Mouse (Mus musculus): ENCODE measurements at regions not wholly inside any gene's neighbourhood (a gene's known extent, or its start where the extent isn't known, plus 50 kb on each side); places are given as distances from the start of the nearest gene placed in this dataset.
"Not testable (repeated sequence)": the region's sequence is repeated elsewhere in the genome, so short reads cannot be mapped to it uniquely, and the experiment has no call there.

GRCm38 (mm10) chr7:64101679-64102078 is 52.0 kb upstream of the Trpm1 start:
- no peaks in the 10 kb centered on the region for H3K9me3 ChIP-seq
- H3K4me3 ChIP-seq: no peak overlapping the region
- H3K4me2 ChIP-seq (replicated peaks): no peak overlapping the region
- H3K27me3 ChIP-seq: no peaks in the 10 kb centered on the region
- H3K36me3 ChIP-seq: no peaks in the 10 kb centered on the region
- H3K27ac ChIP-seq: no peak overlapping the region
- H3K9ac ChIP-seq: no peak overlapping the region
- no peak for ATAC-seq (ENCODE audit: low FRiP score, low read depth)
- no peaks in the 10 kb centered on the region for H3K4me1 ChIP-seq
- 91% methylated on average over 1 of the region's 1 CpGs for WGBS

- ATAC-seq (ENCODE audit: low FRiP score, low read depth): no peak
- H3K4me3 ChIP-seq: no peak overlapping the region
- no peaks in the 10 kb centered on the region for H3K4me1 ChIP-seq
- H3K9ac ChIP-seq: no peak overlapping the region
- H3K9me3 ChIP-seq: no peaks in the 10 kb centered on the region
- 92% methylated on average over 3 of the region's 3 CpGs for WGBS
- no peak overlapping the region for H3K27ac ChIP-seq
- no peaks in the 10 kb centered on the region for H3K27me3 ChIP-seq
- H3K4me2 ChIP-seq (replicated peaks): no peak overlapping the region
- no peaks in the 10 kb centered on the region for H3K36me3 ChIP-seq
These were observed 54.0 kb upstream of the Trpm1 start for GRCm38 (mm10) chr7:64099606-64100005.

GRCm38 (mm10) chr7:64090067-64090466 is 63.6 kb upstream of the Trpm1 start:
- no peak for ATAC-seq (ENCODE audit: low FRiP score, low read depth)
- no peaks in the 10 kb centered on the region for H3K27me3 ChIP-seq
- H3K27ac ChIP-seq: no peak overlapping the region
- no peak overlapping the region for H3K4me3 ChIP-seq
- H3K9ac ChIP-seq: no peak overlapping the region
- no peaks in the 10 kb centered on the region for H3K4me1 ChIP-seq
- no peaks in the 10 kb centered on the region for H3K36me3 ChIP-seq
- 93% methylated on average over 1 of the region's 1 CpGs for WGBS
- H3K4me2 ChIP-seq (replicated peaks): no peak overlapping the region
- H3K9me3 ChIP-seq: no peaks in the 10 kb centered on the region

- Histone ChIP-seq H3K27me3 (no peaks in the 10 kb centered on the region), H3K36me3 (no peaks in the 10 kb centered on the region), H3K4me1 (no peaks in the 10 kb centered on the region), H3K4me2 (replicated peaks) (no peak overlapping the region), H3K9me3 (no peaks in the 10 kb centered on the region), H3K9ac (no peak overlapping the region), H3K27ac (no peak overlapping the region), H3K4me3 (no peak overlapping the region)
- 85% methylated on average over 5 of the region's 5 CpGs for WGBS
- ATAC-seq (ENCODE audit: low FRiP score, low read depth): no peak
These were observed 64.6 kb upstream of the Trpm1 start for GRCm38 (mm10) chr7:64089034-64089433.

GRCm38 (mm10) chr7:64083978-64084377 is 69.7 kb upstream of the Trpm1 start:
- not testable (repeated sequence) for H3K9me3 ChIP-seq; H3K27ac ChIP-seq; H3K36me3 ChIP-seq; ATAC-seq (ENCODE audit: low FRiP score, low read depth); H3K9ac ChIP-seq; H3K4me1 ChIP-seq; H3K4me2 ChIP-seq (replicated peaks); H3K27me3 ChIP-seq; H3K4me3 ChIP-seq
- 79% methylated on average over 1 of the region's 1 CpGs for WGBS

GRCm38 (mm10) chr7:64082651-64083050 is 71.0 kb upstream of the Trpm1 start:
- no peak overlapping the region for H3K27ac ChIP-seq
- 78% methylated on average over 5 of the region's 5 CpGs for WGBS
- no peak overlapping the region for H3K4me2 ChIP-seq (replicated peaks)
- H3K4me3 ChIP-seq: no peak overlapping the region
- H3K9me3 ChIP-seq: no peaks in the 10 kb centered on the region
- no peak overlapping the region for H3K9ac ChIP-seq
- H3K36me3 ChIP-seq: no peaks in the 10 kb centered on the region
- no peak for ATAC-seq (ENCODE audit: low FRiP score, low read depth)
- no peaks in the 10 kb centered on the region for H3K4me1 ChIP-seq
- H3K27me3 ChIP-seq: no peaks in the 10 kb centered on the region

- no peak overlapping the region for H3K9ac ChIP-seq
- no peak overlapping the region for H3K4me2 ChIP-seq (replicated peaks)
- H3K27ac ChIP-seq: no peak overlapping the region
- H3K4me3 ChIP-seq: no peak overlapping the region
- WGBS: 86% methylated on average over 3 of the region's 3 CpGs
- H3K27me3 ChIP-seq: no peaks in the 10 kb centered on the region
- H3K36me3 ChIP-seq: no peaks in the 10 kb centered on the region
- ATAC-seq (ENCODE audit: low FRiP score, low read depth): no peak
- H3K9me3 ChIP-seq: no peaks in the 10 kb centered on the region
- no peaks in the 10 kb centered on the region for H3K4me1 ChIP-seq
These were observed 71.4 kb upstream of the Trpm1 start for GRCm38 (mm10) chr7:64082201-64082600.

GRCm38 (mm10) chr7:64081618-64082017 is 72.0 kb upstream of the Trpm1 start:
- Histone ChIP-seq H3K4me2 (replicated peaks) (no peak overlapping the region), H3K27me3 (no peaks in the 10 kb centered on the region), H3K9me3 (no peaks in the 10 kb centered on the region), H3K4me3 (no peak overlapping the region), H3K4me1 (no peaks in the 10 kb centered on the region), H3K27ac (no peak overlapping the region), H3K36me3 (no peaks in the 10 kb centered on the region), H3K9ac (no peak overlapping the region)
- WGBS: 62% methylated on average over 2 of the region's 2 CpGs
- no peak for ATAC-seq (ENCODE audit: low FRiP score, low read depth)

- no peak overlapping the region for H3K4me2 ChIP-seq (replicated peaks)
- H3K9me3 ChIP-seq: no peaks in the 10 kb centered on the region
- H3K27me3 ChIP-seq: no peaks in the 10 kb centered on the region
- no peaks in the 10 kb centered on the region for H3K4me1 ChIP-seq
- no peaks in the 10 kb centered on the region for H3K36me3 ChIP-seq
- no peak overlapping the region for H3K27ac ChIP-seq
- no peak for ATAC-seq (ENCODE audit: low FRiP score, low read depth)
- no peak overlapping the region for H3K4me3 ChIP-seq
- no peak overlapping the region for H3K9ac ChIP-seq
- WGBS: 85% methylated on average over 2 of the region's 2 CpGs
These were observed 72.6 kb upstream of the Trpm1 start for GRCm38 (mm10) chr7:64081019-64081418.

GRCm38 (mm10) chr7:64079301-64079700 is 74.3 kb upstream of the Trpm1 start:
- Histone ChIP-seq H3K27me3 (no peaks in the 10 kb centered on the region), H3K9me3 (no peaks in the 10 kb centered on the region), H3K27ac (no peak overlapping the region), H3K9ac (no peak overlapping the region), H3K4me2 (replicated peaks) (no peak overlapping the region), H3K4me1 (no peaks in the 10 kb centered on the region), H3K36me3 (no peaks in the 10 kb centered on the region), H3K4me3 (no peak overlapping the region)
- WGBS: 89% methylated on average over 3 of the region's 3 CpGs
- ATAC-seq (ENCODE audit: low FRiP score, low read depth): no peak

- no peak for ATAC-seq (ENCODE audit: low FRiP score, low read depth)
- H3K27ac ChIP-seq: no peak overlapping the region
- no peaks in the 10 kb centered on the region for H3K4me1 ChIP-seq
- no peaks in the 10 kb centered on the region for H3K36me3 ChIP-seq
- H3K4me2 ChIP-seq (replicated peaks): no peak overlapping the region
- no peaks in the 10 kb centered on the region for H3K9me3 ChIP-seq
- no peaks in the 10 kb centered on the region for H3K27me3 ChIP-seq
- H3K4me3 ChIP-seq: no peak overlapping the region
- WGBS: 82% methylated on average over 1 of the region's 1 CpGs
- no peak overlapping the region for H3K9ac ChIP-seq
These were observed 75.0 kb upstream of the Trpm1 start for GRCm38 (mm10) chr7:64078646-64079045.

GRCm38 (mm10) chr7:64077526-64077925 is 76.1 kb upstream of the Trpm1 start:
- Histone ChIP-seq H3K9me3 (no peaks in the 10 kb centered on the region), H3K4me1 (no peaks in the 10 kb centered on the region), H3K27me3 (no peaks in the 10 kb centered on the region), H3K27ac (no peak overlapping the region), H3K4me3 (no peak overlapping the region), H3K4me2 (replicated peaks) (no peak overlapping the region), H3K9ac (no peak overlapping the region), H3K36me3 (no peaks in the 10 kb centered on the region)
- WGBS: 77% methylated on average over 4 of the region's 4 CpGs
- no peak for ATAC-seq (ENCODE audit: low FRiP score, low read depth)

- no peaks in the 10 kb centered on the region for H3K9me3 ChIP-seq
- no peak overlapping the region for H3K4me3 ChIP-seq
- no peaks in the 10 kb centered on the region for H3K4me1 ChIP-seq
- WGBS: 86% methylated on average over 4 of the region's 4 CpGs
- no peak overlapping the region for H3K4me2 ChIP-seq (replicated peaks)
- H3K27ac ChIP-seq: no peak overlapping the region
- no peak overlapping the region for H3K9ac ChIP-seq
- no peak for ATAC-seq (ENCODE audit: low FRiP score, low read depth)
- H3K27me3 ChIP-seq: no peaks in the 10 kb centered on the region
- H3K36me3 ChIP-seq: no peaks in the 10 kb centered on the region
These were observed 76.8 kb upstream of the Trpm1 start for GRCm38 (mm10) chr7:64076764-64077360.

Measured in limb, embryonic 13.5 days (tissue).